Mouse (Mus musculus) kidney, adult 8-10 months (tissue): ENCODE measurements around the gene Aatf.

Experiments
- DNase-seq, 2 experiments: peaks; one replicate each; pipeline ENCODE4 v3.0.0; 2022

Aatf gene

GRCm38 (mm10) chr11:84513171-84514116, at the start of gene Aatf:
Aatf (minus strand) TSS chr11:84513522.
- DNase-seq: peak; percentile 96 to 97

- DNase-seq: no peak
Measured at GRCm38 (mm10) chr11:84562758-84563347, 49.5 kb upstream of the Aatf start.

- no peak for DNase-seq
Measured at GRCm38 (mm10) chr11:84561546-84561945, 48.2 kb upstream of the Aatf start.

GRCm38 (mm10) chr11:84553821-84554450, 40.6 kb upstream of the Aatf start:
- no peak for DNase-seq

GRCm38 (mm10) chr11:84551296-84551695, 38.0 kb upstream of the Aatf start:
- peak in 1 of 2 experiments; percentile 21 for DNase-seq

GRCm38 (mm10) chr11:84549258-84549791, 36.0 kb upstream of the Aatf start:
- DNase-seq: no peak

- no peak for DNase-seq
Measured at GRCm38 (mm10) chr11:84548293-84548692, 35.0 kb upstream of the Aatf start.

- no peak for DNase-seq
Measured at GRCm38 (mm10) chr11:84539981-84540380, 26.7 kb upstream of the Aatf start.

- DNase-seq: no peak
Measured at GRCm38 (mm10) chr11:84529797-84530703, 16.7 kb upstream of the Aatf start.

GRCm38 (mm10) chr11:84529143-84529755, 15.9 kb upstream of the Aatf start:
- no peak for DNase-seq

GRCm38 (mm10) chr11:84526976-84527860, 13.9 kb upstream of the Aatf start:
- no peak for DNase-seq

- no peak for DNase-seq
Measured at GRCm38 (mm10) chr11:84526451-84526850, 13.1 kb upstream of the Aatf start.

GRCm38 (mm10) chr11:84525421-84526274, 12.3 kb upstream of the Aatf start, which contains the start of gene Lhx1:
Lhx1 (minus strand) TSS chr11:84525535.
- DNase-seq: peak; percentile 88

- no peak for DNase-seq
Measured at GRCm38 (mm10) chr11:84524511-84525270, 11.4 kb upstream of the Aatf start.

- peak in 1 of 2 experiments; percentile 47 for DNase-seq
Measured at GRCm38 (mm10) chr11:84523841-84524510, 10.7 kb upstream of the Aatf start.

- DNase-seq: no peak
Measured at GRCm38 (mm10) chr11:84523321-84523831, 10.1 kb upstream of the Aatf start.

- DNase-seq: peak; percentile 75 to 79
Measured at GRCm38 (mm10) chr11:84522577-84523320, 9.4 kb upstream of the Aatf start.
